Mouse (Mus musculus): ENCODE results near the gene Prss53.

DNA sequence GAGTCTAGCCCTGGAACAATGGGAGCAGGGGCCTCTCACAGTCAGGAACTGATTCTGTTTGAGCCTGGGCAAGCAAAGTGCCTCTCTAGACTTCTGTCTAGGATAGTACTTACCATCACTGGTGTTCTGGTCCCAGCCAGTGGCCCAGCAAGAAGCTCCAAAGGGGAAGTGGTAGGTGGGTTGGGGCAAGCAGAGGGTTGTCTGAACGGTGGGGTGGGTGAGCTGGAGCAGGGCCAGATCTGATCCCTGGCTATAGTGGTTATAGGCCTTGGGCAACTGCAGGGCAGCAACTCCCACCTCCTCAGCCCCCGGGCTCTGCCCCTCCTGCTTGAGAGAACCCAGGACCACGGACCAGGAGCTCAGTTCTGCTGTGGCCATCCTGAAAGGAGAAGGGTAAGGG, 1.9 kb downstream of the Prss53 start:
- TF ChIP-seq GATA1 (IDR thresholded peaks at IDR 0.05; ENCODE audit: low read length): no peak
- TF ChIP-seq TAL1 (IDR thresholded peaks at IDR 0.05; ENCODE audit: low read length): no peak
